ENCODE assay signal across 9 mouse cellular contexts in genomic region chr2:24568555-24568954, GRCm38 (mm10).
DNase-seq lines count a peak whose midpoint lies in the region; ATAC-seq lines count a peak whose summit lies in the region.
"Had no signal": no experiment of that assay in that cellular context is flagged by ENCODE, and none has a peak within 500 bp of the region (broad histone marks: within the 10 kb centered on the region; RNA-seq: fewer than 3 reads in every experiment).

No protein-coding gene starts in this region.

- no peaks in the 10 kb centered on the region for H3K36me3 ChIP-seq in hindbrain, embryonic 13.5 days
- no peaks in the 10 kb centered on the region for H3K36me3 ChIP-seq in midbrain, embryonic 13.5 days
- H3K36me3 ChIP-seq: liver, embryonic 13.5 days had no signal

- intact Hi-C loops in left cerebral cortex, postnatal 14 days (cut with DNase I), result loop anchor here (1.0 to 5.0 kb wide), 4 partner anchors 76 to 272 kb away; no protein-coding TSS in a partner anchor

- 6% methylated on average over 3 of the region's 3 CpGs for WGBS in hindbrain, embryonic 13.5 days
- 4% methylated on average over 3 of the region's 3 CpGs for WGBS in midbrain, embryonic 13.5 days

- H3K4me3 ChIP-seq in hindbrain, embryonic 13.5 days, result no peak overlapping the region
- H3K4me3 ChIP-seq in midbrain, embryonic 13.5 days (replicated peaks), result no peak overlapping the region
- H3K4me3 ChIP-seq: liver, embryonic 13.5 days had no signal

- H3K27ac ChIP-seq in hindbrain, embryonic 13.5 days, result no peak overlapping the region
- no peak overlapping the region for H3K27ac ChIP-seq in midbrain, embryonic 13.5 days
- H3K27ac ChIP-seq: liver, embryonic 13.5 days had no signal

- H3K4me2 ChIP-seq in hindbrain, embryonic 13.5 days, result no peak overlapping the region
- H3K4me2 ChIP-seq in midbrain, embryonic 13.5 days (replicated peaks), result no peak overlapping the region
- H3K4me2 ChIP-seq: liver, embryonic 13.5 days had no signal

- H3K27me3 ChIP-seq in hindbrain, embryonic 13.5 days, result peaks cover 7% of the 10 kb centered on the region; the same call in 1 of the 2 replicates
- H3K27me3 ChIP-seq in midbrain, embryonic 13.5 days, result peaks cover 6% of the 10 kb centered on the region; the same call in 1 of the 2 replicates
- H3K27me3 ChIP-seq: liver, embryonic 13.5 days had no signal

- peak; percentile 43 for DNase-seq in adrenal gland, postnatal 14 days
- DNase-seq in adrenal gland, postnatal 25 days, result no peak
- peak; percentile 70 to 77 for DNase-seq in left cerebral cortex, postnatal 14 days (ENCODE audit: low spot score in 2 of 2)
- no peak for DNase-seq in left cerebral cortex, adult 8-10 months (ENCODE audit: low spot score in 2 of 2)
- peak; percentile 14 for DNase-seq in WW6 (ENCODE audit: low read depth, low spot score)
- DNase-seq in spleen, postnatal 4 days (ENCODE audit: low spot score in 2 of 2), result no peak
- DNase-seq: liver, embryonic 13.5 days had no signal

- no peaks in the 10 kb centered on the region for H3K4me1 ChIP-seq in hindbrain, embryonic 13.5 days (replicated peaks)
- no peaks in the 10 kb centered on the region for H3K4me1 ChIP-seq in midbrain, embryonic 13.5 days (replicated peaks)
- H3K4me1 ChIP-seq: liver, embryonic 13.5 days had no signal

- no peak overlapping the region for H3K9ac ChIP-seq in hindbrain, embryonic 13.5 days
- H3K9ac ChIP-seq in midbrain, embryonic 13.5 days (replicated peaks), result no peak overlapping the region
- H3K9ac ChIP-seq: liver, embryonic 13.5 days had no signal

- no peaks in the 10 kb centered on the region for H3K9me3 ChIP-seq in hindbrain, embryonic 13.5 days
- H3K9me3 ChIP-seq in midbrain, embryonic 13.5 days, result no peaks in the 10 kb centered on the region
- H3K9me3 ChIP-seq: liver, embryonic 13.5 days had no signal

- peak; percentile 74; the same call in 1 of the 2 replicates for ATAC-seq in hindbrain, embryonic 13.5 days (ENCODE audit: low FRiP score)
- 0 out of 2 replicates have a peak, but pooled peaks have one; percentile 58 for ATAC-seq in midbrain, embryonic 13.5 days

Comparison
In these comparisons a context has a peak if more than half of its experiments do, and no peak if none do; other contexts are left out.
1. DNase-seq: peak in adrenal gland, postnatal 14 days (single experiment), left cerebral cortex, postnatal 14 days (2 of 2) and WW6 (single experiment); none in adrenal gland, postnatal 25 days (single experiment), left cerebral cortex, adult 8-10 months (0 of 2) and spleen, postnatal 4 days (0 of 2).